Mouse (Mus musculus) left cerebral cortex, adult 9 months (tissue): ENCODE results near the gene Kif26b.
A peak's percentile ranks its signal among the peaks of the same experiment; 100 is the strongest.

Source experiments
- DNase-seq, 2 experiments: peaks; one replicate each; pipeline ENCODE4 v3.0.0; 2022; ENCODE audit warnings: low spot score in 2 of 2

Kif26b gene

GRCm38 (mm10) chr1:178528431-178529351 is at the start of gene Kif26b:
Gene Kif26b, plus strand, starts transcription at chr1:178529125.
- peak in 1 of 2 experiments; percentile 48 for DNase-seq

GRCm38 (mm10) chr1:178483854-178484253 is 45.1 kb upstream of the Kif26b start:
- no peak for DNase-seq

GRCm38 (mm10) chr1:178485138-178485867 is 43.6 kb upstream of the Kif26b start:
- DNase-seq = no peak

GRCm38 (mm10) chr1:178485868-178486220 is 43.1 kb upstream of the Kif26b start:
- DNase-seq = no peak

GRCm38 (mm10) chr1:178486828-178487227 is 42.1 kb upstream of the Kif26b start:
- peak; percentile 47 to 55 for DNase-seq

GRCm38 (mm10) chr1:178489127-178489526 is 39.8 kb upstream of the Kif26b start:
- DNase-seq = no peak

GRCm38 (mm10) chr1:178491733-178492132 is 37.2 kb upstream of the Kif26b start:
- DNase-seq = no peak

- DNase-seq = no peak
Measured at GRCm38 (mm10) chr1:178492493-178492892, 36.4 kb upstream of the Kif26b start.

- DNase-seq = no peak
Measured at GRCm38 (mm10) chr1:178496186-178496585, 32.7 kb upstream of the Kif26b start.

GRCm38 (mm10) chr1:178496841-178497240 is 32.1 kb upstream of the Kif26b start:
- DNase-seq = no peak

- no peak for DNase-seq
Measured at GRCm38 (mm10) chr1:178506938-178507337, 22.0 kb upstream of the Kif26b start.

- no peak for DNase-seq
Measured at GRCm38 (mm10) chr1:178512323-178513031, 16.4 kb upstream of the Kif26b start.

GRCm38 (mm10) chr1:178513954-178514353 is 15.0 kb upstream of the Kif26b start:
- DNase-seq = no peak

- no peak for DNase-seq
Measured at GRCm38 (mm10) chr1:178515839-178516238, 13.1 kb upstream of the Kif26b start.

- DNase-seq = no peak
Measured at GRCm38 (mm10) chr1:178522389-178522788, 6.5 kb upstream of the Kif26b start.

- no peak for DNase-seq
Measured at GRCm38 (mm10) chr1:178523152-178523551, 5.8 kb upstream of the Kif26b start.

- DNase-seq = peak in 1 of 2 experiments; percentile 82
Measured at GRCm38 (mm10) chr1:178527185-178527546, 1.8 kb upstream of the Kif26b start.

GRCm38 (mm10) chr1:178527547-178528361 is 1.2 kb upstream of the Kif26b start:
- DNase-seq = peak in 1 of 2 experiments; percentile 31

GRCm38 (mm10) chr1:178529512-178530300 is 781 bp downstream of the Kif26b start:
- peak in 1 of 2 experiments; percentile 17 for DNase-seq

GRCm38 (mm10) chr1:178530301-178531078 is 1.6 kb downstream of the Kif26b start:
- peak in 1 of 2 experiments; percentile 78 for DNase-seq
